Mouse (Mus musculus) CH12.LX (cell line): ENCODE data around the gene Nktr. TPM values are rescaled to one million over a fixed set of nuclear protein-coding genes. Genes with fewer than 3 reads are reported as not detected.

Experiments
- DNase-seq: peaks from one replicate; pipeline ENCODE4 v3.0.0-alpha.2; 2013; ENCODE audit errors: extremely low read depth
- H3K27ac ChIP-seq: 2 replicates; pipeline ENCODE4 v1.5.1; 2012; ENCODE audit warnings: low read depth, mild to moderate bottlenecking, control low read depth, moderate library complexity; ENCODE audit not compliant: insufficient read depth
- H3K27me3 ChIP-seq: replicated peaks from 2 replicates; pipeline ENCODE3; 2012; ENCODE audit warnings: inconsistent platforms
- H3K36me3 ChIP-seq, 2 experiments: replicated peaks in 1 of 2; 2 replicates each; pipeline versions ENCODE3 to v1.6.1; 2012; ENCODE audit warnings: inconsistent platforms in 1 of 2, low read length in 1 of 2, mild to moderate bottlenecking in 1 of 2, mixed read lengths in 1 of 2, moderate library complexity in 1 of 2; ENCODE audit not compliant: control insufficient read depth in 1 of 2, insufficient read depth in 1 of 2
- H3K4me1 ChIP-seq, 2 experiments: 2 replicates each; pipeline ENCODE4 v1.6.1; 2012; ENCODE audit warnings: inconsistent platforms in 1 of 2, moderate library complexity in 1 of 2; ENCODE audit not compliant: insufficient read depth in 2 of 2, control insufficient read depth in 1 of 2
- H3K4me2 ChIP-seq: 2 replicates; pipeline ENCODE4 v1.6.1; 2012; ENCODE audit warnings: low read depth, mild to moderate bottlenecking, control low read depth; ENCODE audit not compliant: poor library complexity, insufficient read depth, severe bottlenecking
- H3K4me3 ChIP-seq, 3 experiments: fragments of 150-350 bp in 1 of 3; sonication (generic) in 1 of 3; replicated peaks in 1 of 3; 2 replicates each; pipeline versions ENCODE3 to v1.5.1; 2011 to 2012; ENCODE audit warnings: low read depth in 2 of 3, low read length in 2 of 3, mild to moderate bottlenecking in 2 of 3, moderate library complexity in 2 of 3, control low read depth in 1 of 3, improper control_type of control experiment in 1 of 3, inconsistent platforms in 1 of 3, mixed read lengths in 1 of 3; ENCODE audit not compliant: poor library complexity in 1 of 3
- H3K79me2 ChIP-seq: replicated peaks from 2 replicates; pipeline ENCODE4 v1.6.1; 2012; ENCODE audit warnings: mild to moderate bottlenecking, moderate library complexity; ENCODE audit not compliant: control insufficient read depth, poor library complexity, insufficient read depth, severe bottlenecking; ENCODE audit errors: extremely low read depth
- H3K9ac ChIP-seq: 2 replicates; pipeline ENCODE4 v1.6.1; 2012; ENCODE audit warnings: low read depth, mild to moderate bottlenecking, control low read depth, moderate library complexity; ENCODE audit not compliant: insufficient read depth
- H3K9me3 ChIP-seq: replicated peaks from 2 replicates; pipeline ENCODE3; 2012; ENCODE audit warnings: low read length, inconsistent platforms, mixed read lengths
- CHD2 ChIP-seq: IDR thresholded peaks from 2 replicates; pipeline ENCODE4 v1.6.1; 2011; ENCODE audit warnings: low read length, improper control_type of control experiment
- ELF1 ChIP-seq: IDR thresholded peaks from 2 replicates; pipeline ENCODE4 v1.6.1; 2014; ENCODE audit warnings: low read depth, mild to moderate bottlenecking, inconsistent platforms, low read length, improper control_type of control experiment
- GABPA ChIP-seq: IDR thresholded peaks from 2 replicates; pipeline ENCODE4 v1.6.1; 2012; ENCODE audit warnings: low read depth, low read length, improper control_type of control experiment, inconsistent platforms; ENCODE audit not compliant: insufficient replicate concordance
- JUND ChIP-seq: conservative IDR thresholded peaks from 2 replicates; pipeline ENCODE4 v1.6.1; 2011; ENCODE audit warnings: low read depth, low read length, improper control_type of control experiment
- MAFK ChIP-seq: IDR thresholded peaks from 2 replicates; pipeline ENCODE4 v1.6.1; 2011; ENCODE audit warnings: low read length, improper control_type of control experiment; ENCODE audit not compliant: insufficient replicate concordance
- MAX ChIP-seq: IDR thresholded peaks from 2 replicates; pipeline ENCODE4 v1.6.1; 2011; ENCODE audit warnings: low read length, improper control_type of control experiment
- NELFE ChIP-seq: IDR thresholded peaks from 2 replicates; pipeline ENCODE4 v1.6.1; 2011; ENCODE audit warnings: low read depth, low read length, improper control_type of control experiment
- POLR2A ChIP-seq: IDR thresholded peaks from 2 replicates; pipeline ENCODE4 v1.6.1; 2011; ENCODE audit warnings: low read depth, mild to moderate bottlenecking, improper control_type of control experiment, low read length
- SIN3A ChIP-seq: IDR thresholded peaks from 2 replicates; pipeline ENCODE4 v1.6.1; 2012; ENCODE audit warnings: low read length, improper control_type of control experiment, inconsistent platforms
- SMC3 ChIP-seq: IDR thresholded peaks from 2 replicates; pipeline ENCODE4 v1.6.1; 2011; ENCODE audit warnings: low read depth, low read length, improper control_type of control experiment
- USF1 ChIP-seq: IDR thresholded peaks from 2 replicates; pipeline ENCODE4 v1.6.1; 2014; ENCODE audit warnings: low read depth, mild to moderate bottlenecking, inconsistent platforms, low read length, improper control_type of control experiment
- ZNF384 ChIP-seq: IDR thresholded peaks from 2 replicates; pipeline ENCODE4 v1.6.1; 2012; ENCODE audit warnings: low read depth, low read length, improper control_type of control experiment, inconsistent platforms
- dilution Hi-C: fragments of 300-500 bp; cut with MboI; formaldehyde crosslinking; loops from 2 replicates; pipeline ENCODE4 v1.14.3; 2020; ENCODE audit warnings: low sequenced_read_pairs; ENCODE audit not compliant: extremely low pct_unique_long_range_greater_than_20kb, extremely low pct_ligation_motif_present
- in situ Hi-C: fragments of 300-500 bp; cut with MboI; formaldehyde crosslinking; loops from 3 replicates; pipeline ENCODE4 v1.14.3; 2019; ENCODE audit warnings: low sequenced_read_pairs, low pct_ligation_motif_present, low pct_unique_long_range_greater_than_20kb, mixed read lengths
- polyA plus RNA-seq: library from polyadenylated mRNA; unstranded; fragments of >175 nt; gene quantifications from 2 replicates; pipeline ENCODE4 v1.2.1, GENCODE M21; 2012; ENCODE audit warnings: low read depth; ENCODE audit not compliant: insufficient read length
- total RNA-seq, 2 experiments: library from RNA; depleted of rRNA; stranded (reverse); fragments of 300-350 nt in 1 of 2; fragments of >200 nt in 1 of 2; gene quantifications; 2 replicates each; pipeline ENCODE4 v1.2.3; 2012 to 2014

Nktr gene
- total and polyA plus RNA-seq, 3 experiments = 31.0 to 65.0 (median 32.2) TPM

GRCm38 (mm10) chr9:121786359-121786758, 67.4 kb downstream of the Nktr start:
- TF ChIP-seq CHD2 (no peak), POLR2A (no peak), JUND (no peak), NELFE (no peak), ZNF384 (no peak), SIN3A (no peak), ELF1 (no peak), MAFK (no peak), GABPA (no peak), SMC3 (no peak)
- Histone ChIP-seq H3K4me1 (peaks cover 0 to 4% of the 10 kb centered on the region in 2 experiments; a peak in 1 of 4 replicates), H3K9me3 (no peaks in the 10 kb centered on the region), H3K9ac (no peak overlapping the region), H3K4me2 (no peak overlapping the region), H3K4me3 (no peak overlapping the region), H3K27ac (no peak overlapping the region), H3K27me3 (peaks cover 90% of the 10 kb centered on the region), H3K79me2 (no peaks in the 10 kb centered on the region), H3K36me3 (no peaks in the 10 kb centered on the region)
- in situ Hi-C loops (no loop called here), dilution Hi-C loops (no loop called here)
- DNase-seq = no peak

- no peak overlapping the region for H3K9ac ChIP-seq
- H3K79me2 ChIP-seq = no peaks in the 10 kb centered on the region
- H3K4me3 ChIP-seq = no peak overlapping the region
- no peaks in the 10 kb centered on the region for H3K9me3 ChIP-seq
- peak; percentile 8 for DNase-seq
- TF ChIP-seq MAX (no peak), USF1 (no peak), ZNF384 (no peak)
- no peak overlapping the region for H3K27ac ChIP-seq
- in situ Hi-C loops (no loop called here), dilution Hi-C loops (no loop called here)
- H3K4me2 ChIP-seq = no peak overlapping the region
- peaks cover 86% of the 10 kb centered on the region for H3K27me3 ChIP-seq
- peaks cover 0 to 4% of the 10 kb centered on the region in 2 experiments; a peak in 1 of 4 replicates for H3K4me1 ChIP-seq
- H3K36me3 ChIP-seq = no peaks in the 10 kb centered on the region
Measured at GRCm38 (mm10) chr9:121791206-121791605, 72.2 kb downstream of the Nktr start.

GRCm38 (mm10) chr9:121791757-121792521, 73.0 kb downstream of the Nktr start, which contains the start of gene Hhatl:
TSS of gene Hhatl (minus strand) at chr9:121792507.
- Histone ChIP-seq H3K36me3 (no peaks in the 10 kb centered on the region), H3K4me2 (no peak within 1 kb of the TSS), H3K4me1 (peaks cover 0 to 4% of the 10 kb centered on the region in 2 experiments; a peak in 1 of 4 replicates), H3K27ac (no peak within 1 kb of the TSS), H3K79me2 (no peaks in the 10 kb centered on the region), H3K9ac (no peak within 1 kb of the TSS), H3K9me3 (no peaks in the 10 kb centered on the region), H3K27me3 (peaks cover 86% of the 10 kb centered on the region), H3K4me3 (no peak within 1 kb of the TSS)
- no peak for TF ChIP-seq SMC3
- dilution Hi-C loops (no loop called here), in situ Hi-C loops (no loop called here)
- no peak for DNase-seq
